Mouse (Mus musculus) ES-E14 (cell line): ENCODE measurements at regions not wholly inside any gene's neighbourhood (a gene's known extent, or its start where the extent isn't known, plus 50 kb on each side); places are given as distances from the start of the nearest gene placed in this dataset.

Experiments used
- DNase-seq: peaks from one replicate; pipeline ENCODE4 v3.0.0-alpha.2; 2013; ENCODE audit warnings: low read depth, low spot score
- H3K27ac ChIP-seq: 2 replicates; pipeline ENCODE4 v1.5.1; 2012; ENCODE audit warnings: low read depth, mild to moderate bottlenecking, low read length, moderate library complexity, mixed read lengths; ENCODE audit not compliant: poor library complexity, insufficient read depth, severe bottlenecking
- H3K36me3 ChIP-seq: 2 replicates; pipeline ENCODE4 v1.6.1; 2012; ENCODE audit warnings: mild to moderate bottlenecking, low read length, moderate library complexity, mixed read lengths; ENCODE audit not compliant: control insufficient read depth, poor library complexity, insufficient read depth, severe bottlenecking
- H3K4me1 ChIP-seq, 2 experiments: fragments of 150-350 bp in 1 of 2; sonication (generic) in 1 of 2; 2 replicates each; pipeline ENCODE4 v1.6.1; 2012; ENCODE audit warnings: low read length in 2 of 2, mild to moderate bottlenecking in 1 of 2, mixed read lengths in 1 of 2; ENCODE audit not compliant: control insufficient read depth in 2 of 2, insufficient read depth in 2 of 2, poor library complexity in 1 of 2
- H3K4me3 ChIP-seq, 2 experiments: fragments of 150-350 bp in 1 of 2; sonication (generic) in 1 of 2; 2 replicates each; pipeline ENCODE4 v1.5.1; 2012; ENCODE audit warnings: low read length in 2 of 2, low read depth in 1 of 2, mild to moderate bottlenecking in 1 of 2, mixed read lengths in 1 of 2; ENCODE audit not compliant: insufficient read depth in 1 of 2, poor library complexity in 1 of 2, severe bottlenecking in 1 of 2
- H3K9ac ChIP-seq: 2 replicates; pipeline ENCODE4 v1.6.1; 2012; ENCODE audit warnings: low read depth, mild to moderate bottlenecking, low read length, mixed read lengths; ENCODE audit not compliant: poor library complexity, insufficient read depth, severe bottlenecking
- H3K9me3 ChIP-seq: fragments of 150-350 bp; sonication (generic); 2 replicates; pipeline ENCODE4 v1.6.1; 2012; ENCODE audit warnings: low read depth, mild to moderate bottlenecking, low read length; ENCODE audit not compliant: control insufficient read depth, insufficient read depth
- CHD2 ChIP-seq: IDR thresholded peaks from 2 replicates; pipeline ENCODE4 v1.6.1; 2014; ENCODE audit warnings: mild to moderate bottlenecking, low read depth, low read length, inconsistent platforms
- HCFC1 ChIP-seq: IDR thresholded peaks from 2 replicates; pipeline ENCODE4 v1.6.1; 2012; ENCODE audit warnings: low read length, inconsistent platforms, borderline replicate concordance; ENCODE audit not compliant: insufficient read depth
- MAFK ChIP-seq: IDR thresholded peaks from 2 replicates; pipeline ENCODE4 v1.6.1; 2014; ENCODE audit warnings: mild to moderate bottlenecking, low read depth, low read length, inconsistent platforms; ENCODE audit not compliant: insufficient read depth
- ZC3H11A ChIP-seq: IDR thresholded peaks from 2 replicates; pipeline ENCODE4 v1.6.1; 2012; ENCODE audit warnings: low read depth, mild to moderate bottlenecking, inconsistent platforms, low read length, borderline replicate concordance
- ZNF384 ChIP-seq: IDR thresholded peaks from 2 replicates; pipeline ENCODE4 v1.6.1; 2012; ENCODE audit warnings: low read depth, low read length, inconsistent platforms
- in situ Hi-C, 2 experiments: fragments of 600-800 bp; cut with MboI; formaldehyde crosslinking; loops; one replicate each; pipeline ENCODE4 v1.15.1; 2025; ENCODE audit warnings: low sequenced_read_pairs in 2 of 2, inconsistent platforms in 1 of 2; ENCODE audit not compliant: unreplicated experiment in 2 of 2

- TF ChIP-seq MAFK: no peak
- TF ChIP-seq ZNF384: no peak
- no peak for TF ChIP-seq HCFC1
- TF ChIP-seq ZC3H11A: no peak
- no peak for TF ChIP-seq CHD2
- H3K9me3 ChIP-seq: no peaks in the 10 kb centered on the region
- no peaks in the 10 kb centered on the region for H3K36me3 ChIP-seq
- H3K4me1 ChIP-seq: no peaks in the 10 kb centered on the region
- no peak overlapping the region for H3K27ac ChIP-seq
- DNase-seq: no peak
- in situ Hi-C loops: no loop called here
- no peak overlapping the region for H3K9ac ChIP-seq
- no peak overlapping the region for H3K4me3 ChIP-seq
These were observed 55.3 kb upstream of the Rrp15 start for GRCm38 (mm10) chr1:186804451-186804850.
